In the genomic region with DNA sequence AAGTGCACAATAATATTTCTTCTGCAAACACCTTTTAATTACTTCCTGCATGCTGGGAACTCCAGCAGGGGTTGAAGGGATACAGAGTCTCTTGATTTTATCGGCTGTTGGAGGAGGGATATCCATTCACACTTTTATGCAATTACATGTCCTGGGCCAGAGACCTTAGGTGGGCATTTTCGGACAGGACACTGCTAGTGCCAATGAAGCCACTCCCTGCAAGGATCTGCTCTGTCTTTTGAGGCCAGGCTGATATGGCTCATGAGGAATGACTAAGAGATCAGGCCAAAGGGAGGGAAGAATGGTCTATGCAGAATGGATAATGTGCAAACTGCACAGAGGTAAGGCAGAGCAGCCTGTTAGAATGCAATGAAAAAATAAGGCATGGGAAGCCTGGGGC, we compare ENCODE assay signal across 28 mouse cellular contexts.
"Had no signal": no experiment of that assay in that cellular context is flagged by ENCODE, and none has a peak within 500 bp of the region (broad histone marks: within the 10 kb centered on the region; RNA-seq: fewer than 3 reads in every experiment).

No protein-coding gene starts in this region.

- H3K36me3 ChIP-seq: embryonic facial prominence, embryonic 10.5 days; embryonic facial prominence, embryonic 12.5 days; embryonic facial prominence, embryonic 13.5 days; embryonic facial prominence, embryonic 15.5 days; forebrain, embryonic 10.5 days; forebrain, embryonic 12.5 days; forebrain, embryonic 15.5 days had no signal

- H3K4me2 ChIP-seq: embryonic facial prominence, embryonic 12.5 days; embryonic facial prominence, embryonic 13.5 days; embryonic facial prominence, embryonic 15.5 days; forebrain, embryonic 12.5 days; forebrain, embryonic 13.5 days; forebrain, embryonic 15.5 days had no signal

- DNase-seq: cerebellum, adult 18-20 months; cerebellum, adult 2 months; cerebellum, adult 8-10 months; cerebellum, adult 9-10 months; cerebellum, adult 9-11 months; cerebellum, postnatal 10 days; cerebellum, postnatal 14 days; cerebellum, postnatal 25 days; cerebellum, postnatal 36 days; embryo, embryonic 11 days; forebrain, postnatal 0 days; gastrocnemius, adult 2 months; gastrocnemius, postnatal 10 days; gastrocnemius, postnatal 14 days; gastrocnemius, postnatal 25 days; gastrocnemius, postnatal 36 days; heart, adult 18-20 months had no signal

- H3K9me3 ChIP-seq: embryonic facial prominence, embryonic 10.5 days; embryonic facial prominence, embryonic 12.5 days; embryonic facial prominence, embryonic 13.5 days; embryonic facial prominence, embryonic 15.5 days; forebrain, embryonic 10.5 days; forebrain, embryonic 12.5 days; forebrain, embryonic 13.5 days; forebrain, embryonic 15.5 days had no signal

- ATAC-seq: forebrain, embryonic 13.5 days; forebrain, embryonic 14.5 days; forebrain, embryonic 15.5 days; forebrain, embryonic 16.5 days; forebrain, postnatal 0 days had no signal

- H3K27me3 ChIP-seq: embryonic facial prominence, embryonic 12.5 days; embryonic facial prominence, embryonic 13.5 days; embryonic facial prominence, embryonic 15.5 days; forebrain, embryonic 12.5 days; forebrain, embryonic 13.5 days; forebrain, embryonic 15.5 days had no signal

- H3K9ac ChIP-seq: embryonic facial prominence, embryonic 12.5 days; embryonic facial prominence, embryonic 13.5 days; embryonic facial prominence, embryonic 15.5 days; forebrain, embryonic 12.5 days; forebrain, embryonic 13.5 days; forebrain, embryonic 15.5 days; forebrain, postnatal 0 days had no signal

- H3K4me3 ChIP-seq: embryonic facial prominence, embryonic 10.5 days; embryonic facial prominence, embryonic 12.5 days; embryonic facial prominence, embryonic 13.5 days; embryonic facial prominence, embryonic 15.5 days; erythroblast, embryonic 14.5 days; forebrain, embryonic 10.5 days; forebrain, embryonic 12.5 days; forebrain, embryonic 13.5 days; forebrain, embryonic 15.5 days; gastrocnemius, adult 2 months had no signal

- H3K4me1 ChIP-seq: embryonic facial prominence, embryonic 10.5 days; embryonic facial prominence, embryonic 12.5 days; embryonic facial prominence, embryonic 13.5 days; embryonic facial prominence, embryonic 15.5 days; forebrain, embryonic 10.5 days; forebrain, embryonic 12.5 days; forebrain, embryonic 13.5 days; forebrain, embryonic 15.5 days had no signal

- H3K27ac ChIP-seq: embryonic facial prominence, embryonic 10.5 days; embryonic facial prominence, embryonic 12.5 days; embryonic facial prominence, embryonic 13.5 days; embryonic facial prominence, embryonic 15.5 days; forebrain, embryonic 10.5 days; forebrain, embryonic 12.5 days; forebrain, embryonic 13.5 days; forebrain, embryonic 15.5 days; gastrocnemius, adult 2 months had no signal
